ENCODE assay signal across 13 mouse cellular contexts in the genomic region with DNA sequence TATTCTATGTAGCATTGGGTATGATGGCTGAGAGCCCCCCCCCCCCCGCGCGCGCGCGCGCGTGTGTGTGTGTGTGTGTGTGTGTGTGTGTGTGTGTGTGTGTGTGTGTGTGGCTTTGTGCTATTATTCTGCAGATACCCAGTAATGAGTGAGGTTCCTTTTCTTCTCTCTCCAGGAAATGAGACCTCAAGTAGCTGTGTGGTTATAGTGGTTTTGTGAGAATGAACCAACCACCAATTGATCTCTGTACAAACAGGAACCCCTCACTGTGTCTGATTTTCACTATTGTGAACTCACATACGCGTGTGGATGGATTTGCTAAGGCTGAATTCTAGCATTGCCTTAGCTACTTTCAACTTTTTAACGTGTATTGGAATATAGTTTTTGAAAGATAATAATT.
DNase-seq lines count a peak whose midpoint lies in the region; ATAC-seq lines count a peak whose summit lies in the region.
"Had no signal": no experiment of that assay in that cellular context is flagged by ENCODE, and none has a peak within 500 bp of the region (broad histone marks: within the 10 kb centered on the region; RNA-seq: fewer than 3 reads in every experiment).

No protein-coding gene starts in this region.

- intact Hi-C loops in left cerebral cortex, postnatal 14 days (cut with DNase I), result no loop called here

- peak; percentile 72 for DNase-seq in thymus, postnatal 0 days (ENCODE audit: low spot score)
- no peak for DNase-seq in thymus, postnatal 4 days
- DNase-seq in Muller cell, postnatal 12 days (ENCODE audit: inconsistent ontology term), result peak; percentile 47
- peak; percentile 21 for DNase-seq in thymus, postnatal 25 days
- DNase-seq in left cerebral cortex, postnatal 14 days (ENCODE audit: low spot score in 2 of 2), result no peak
- DNase-seq in liver, result no peak
- DNase-seq in embryo, embryonic 11 days, result no peak
- DNase-seq: cerebellum, postnatal 14 days; forebrain, postnatal 0 days; heart, adult 2 months; heart, postnatal 10 days; kidney, adult 8-10 months had no signal

- ATAC-seq in megakaryocyte, adult 5-6 weeks (ENCODE audit: poor library complexity, severe bottlenecking), result peak; percentile 95
- ATAC-seq: forebrain, postnatal 0 days had no signal

Comparison
In these comparisons a context has a peak if more than half of its experiments do, and no peak if none do; other contexts are left out.
1. DNase-seq: peak in thymus, postnatal 0 days (single experiment), Muller cell, postnatal 12 days (single experiment) and thymus, postnatal 25 days (single experiment); none in thymus, postnatal 4 days (single experiment), left cerebral cortex, postnatal 14 days (0 of 2), liver (single experiment) and embryo, embryonic 11 days (single experiment).